Mouse (Mus musculus) CH12.LX (cell line): ENCODE measurements around the gene Afg1l. TPM values are rescaled to one million over a fixed set of nuclear protein-coding genes. Genes with fewer than 3 reads are reported as not detected.

Experiments used
- DNase-seq: peaks from one replicate; pipeline ENCODE4 v3.0.0-alpha.2; 2013; ENCODE audit errors: extremely low read depth
- H3K27ac ChIP-seq: 2 replicates; pipeline ENCODE4 v1.5.1; 2012; ENCODE audit warnings: low read depth, mild to moderate bottlenecking, control low read depth, moderate library complexity; ENCODE audit not compliant: insufficient read depth
- H3K27me3 ChIP-seq: replicated peaks from 2 replicates; pipeline ENCODE3; 2012; ENCODE audit warnings: inconsistent platforms
- H3K36me3 ChIP-seq, 2 experiments: replicated peaks in 1 of 2; 2 replicates each; pipeline versions ENCODE3 to v1.6.1; 2012; ENCODE audit warnings: inconsistent platforms in 1 of 2, low read length in 1 of 2, mild to moderate bottlenecking in 1 of 2, mixed read lengths in 1 of 2, moderate library complexity in 1 of 2; ENCODE audit not compliant: control insufficient read depth in 1 of 2, insufficient read depth in 1 of 2
- H3K4me1 ChIP-seq, 2 experiments: 2 replicates each; pipeline ENCODE4 v1.6.1; 2012; ENCODE audit warnings: inconsistent platforms in 1 of 2, moderate library complexity in 1 of 2; ENCODE audit not compliant: insufficient read depth in 2 of 2, control insufficient read depth in 1 of 2
- H3K4me2 ChIP-seq: 2 replicates; pipeline ENCODE4 v1.6.1; 2012; ENCODE audit warnings: low read depth, mild to moderate bottlenecking, control low read depth; ENCODE audit not compliant: poor library complexity, insufficient read depth, severe bottlenecking
- H3K4me3 ChIP-seq, 3 experiments: fragments of 150-350 bp in 1 of 3; sonication (generic) in 1 of 3; replicated peaks in 1 of 3; 2 replicates each; pipeline versions ENCODE3 to v1.5.1; 2011 to 2012; ENCODE audit warnings: low read depth in 2 of 3, low read length in 2 of 3, mild to moderate bottlenecking in 2 of 3, moderate library complexity in 2 of 3, control low read depth in 1 of 3, improper control_type of control experiment in 1 of 3, inconsistent platforms in 1 of 3, mixed read lengths in 1 of 3; ENCODE audit not compliant: poor library complexity in 1 of 3
- H3K79me2 ChIP-seq: replicated peaks from 2 replicates; pipeline ENCODE4 v1.6.1; 2012; ENCODE audit warnings: mild to moderate bottlenecking, moderate library complexity; ENCODE audit not compliant: control insufficient read depth, poor library complexity, insufficient read depth, severe bottlenecking; ENCODE audit errors: extremely low read depth
- H3K9ac ChIP-seq: 2 replicates; pipeline ENCODE4 v1.6.1; 2012; ENCODE audit warnings: low read depth, mild to moderate bottlenecking, control low read depth, moderate library complexity; ENCODE audit not compliant: insufficient read depth
- H3K9me3 ChIP-seq: replicated peaks from 2 replicates; pipeline ENCODE3; 2012; ENCODE audit warnings: low read length, inconsistent platforms, mixed read lengths
- CHD1 ChIP-seq: IDR thresholded peaks from 2 replicates; pipeline ENCODE4 v1.6.1; 2012; ENCODE audit warnings: low read depth, low read length, improper control_type of control experiment, inconsistent platforms
- ETS1 ChIP-seq: conservative IDR thresholded peaks from 2 replicates; pipeline ENCODE4 v1.6.1; 2012; ENCODE audit warnings: low read depth, mild to moderate bottlenecking, inconsistent platforms, low read length, improper control_type of control experiment, moderate library complexity
- HCFC1 ChIP-seq: IDR thresholded peaks from 2 replicates; pipeline ENCODE4 v1.6.1; 2012; ENCODE audit warnings: low read depth, mild to moderate bottlenecking, inconsistent platforms, low read length, improper control_type of control experiment
- JUN ChIP-seq: IDR thresholded peaks from 2 replicates; pipeline ENCODE4 v1.6.1; 2011; ENCODE audit warnings: low read depth, mild to moderate bottlenecking, low read length, improper control_type of control experiment, moderate library complexity; ENCODE audit not compliant: insufficient read depth
- MXI1 ChIP-seq: IDR thresholded peaks from 2 replicates; pipeline ENCODE4 v1.6.1; 2011; ENCODE audit warnings: mild to moderate bottlenecking, low read depth, low read length, improper control_type of control experiment
- NRF1 ChIP-seq: IDR thresholded peaks from 2 replicates; pipeline ENCODE4 v1.6.1; 2014; ENCODE audit warnings: low read depth, mild to moderate bottlenecking, inconsistent platforms, low read length, improper control_type of control experiment, moderate library complexity
- PAX5 ChIP-seq: IDR thresholded peaks from 2 replicates; pipeline ENCODE4 v1.6.1; 2012; ENCODE audit warnings: low read length, inconsistent platforms, mixed read lengths
- POLR2AphosphoS2 ChIP-seq: IDR thresholded peaks from 2 replicates; pipeline ENCODE4 v1.6.1; 2011; ENCODE audit warnings: low read depth, low read length, improper control_type of control experiment
- ZKSCAN1 ChIP-seq: IDR thresholded peaks from 2 replicates; pipeline ENCODE4 v1.6.1; 2012; ENCODE audit warnings: low read depth, inconsistent platforms, low read length, improper control_type of control experiment, borderline replicate concordance
- dilution Hi-C: fragments of 300-500 bp; cut with MboI; formaldehyde crosslinking; loops from 2 replicates; pipeline ENCODE4 v1.14.3; 2020; ENCODE audit warnings: low sequenced_read_pairs; ENCODE audit not compliant: extremely low pct_unique_long_range_greater_than_20kb, extremely low pct_ligation_motif_present
- in situ Hi-C: fragments of 300-500 bp; cut with MboI; formaldehyde crosslinking; loops from 3 replicates; pipeline ENCODE4 v1.14.3; 2019; ENCODE audit warnings: low sequenced_read_pairs, low pct_ligation_motif_present, low pct_unique_long_range_greater_than_20kb, mixed read lengths
- polyA plus RNA-seq: library from polyadenylated mRNA; unstranded; fragments of >175 nt; gene quantifications from 2 replicates; pipeline ENCODE4 v1.2.1, GENCODE M21; 2012; ENCODE audit warnings: low read depth; ENCODE audit not compliant: insufficient read length
- total RNA-seq, 2 experiments: library from RNA; depleted of rRNA; stranded (reverse); fragments of 300-350 nt in 1 of 2; fragments of >200 nt in 1 of 2; gene quantifications; 2 replicates each; pipeline ENCODE4 v1.2.3; 2012 to 2014

Afg1l gene
- total and polyA plus RNA-seq, 3 experiments = 3.1 to 6.9 (median 4.5) TPM

DNA sequence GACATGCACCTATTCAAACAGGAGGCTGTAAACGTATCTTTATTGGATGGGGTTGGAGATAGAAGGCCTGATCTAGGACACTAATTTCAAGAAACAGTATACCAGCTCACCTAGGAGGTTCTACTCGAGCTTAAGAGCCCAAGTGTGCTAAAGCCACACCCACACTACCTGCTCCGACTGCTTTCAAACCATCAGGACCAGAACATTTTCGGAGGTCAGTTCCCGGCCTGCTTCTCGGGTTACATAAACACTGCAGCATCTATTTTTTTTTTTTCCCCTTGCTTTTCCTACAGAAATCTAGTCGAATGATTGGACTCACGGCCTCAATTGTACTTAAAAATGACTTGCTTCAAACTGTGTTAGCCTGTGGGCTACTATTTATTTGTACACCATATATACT lies 214.7 kb downstream of the Afg1l start:
- no peak overlapping the region for H3K27ac ChIP-seq
- H3K36me3 ChIP-seq = peaks cover 28 to 88% of the 10 kb centered on the region in 2 experiments
- H3K4me1 ChIP-seq = peaks cover 2 to 14% of the 10 kb centered on the region in 2 experiments; a peak in 3 of 4 replicates
- in situ Hi-C loops (no loop called here), dilution Hi-C loops (no loop called here)
- no peak overlapping the region for H3K4me2 ChIP-seq
- DNase-seq = no peak
- no peak for TF ChIP-seq CHD1
- no peak for TF ChIP-seq HCFC1
- no peak for TF ChIP-seq MXI1
- TF ChIP-seq JUN = no peak
- no peak for TF ChIP-seq PAX5
- no peak for TF ChIP-seq ZKSCAN1
- TF ChIP-seq ETS1 = no peak
- no peak for TF ChIP-seq POLR2AphosphoS2
- no peak for TF ChIP-seq NRF1
- H3K27me3 ChIP-seq = no peaks in the 10 kb centered on the region
- peaks cover 11% of the 10 kb centered on the region for H3K79me2 ChIP-seq
- H3K9me3 ChIP-seq = no peaks in the 10 kb centered on the region
- no peak overlapping the region for H3K9ac ChIP-seq
- no peak overlapping the region for H3K4me3 ChIP-seq

Other genes with a start within 250 kb of the Afg1l start
- 13.0 and 18.2 TPM in 2 replicates for gene Foxo3, start 201.8 kb downstream of the Afg1l start, total RNA-seq (2012; rRNA removed)
- gene Foxo3, start 201.8 kb downstream of the Afg1l start, total RNA-seq (2014; rRNA removed) = 8.8 and 9.2 TPM in 2 replicates
- gene Foxo3, start 201.8 kb downstream of the Afg1l start, polyA plus RNA-seq = 10.7 and 12.6 TPM in 2 replicates
- gene Snx3, start 23.5 kb upstream of the Afg1l start, total RNA-seq (2012; rRNA removed) = 65.5 and 67.2 TPM in 2 replicates
- gene Snx3, start 23.5 kb upstream of the Afg1l start, total RNA-seq (2014; rRNA removed) = 103 and 115 TPM in 2 replicates
- gene Snx3, start 23.5 kb upstream of the Afg1l start, polyA plus RNA-seq = 165 and 187 TPM in 2 replicates
- gene Nr2e1, start 105.1 kb upstream of the Afg1l start, total RNA-seq (2012; rRNA removed) = not detected in 2 replicates
- gene Nr2e1, start 105.1 kb upstream of the Afg1l start, total RNA-seq (2014; rRNA removed) = not detected in 2 replicates
- gene Nr2e1, start 105.1 kb upstream of the Afg1l start, polyA plus RNA-seq = not detected in 2 replicates
- gene Ostm1, start 105.3 kb upstream of the Afg1l start, total RNA-seq (2012; rRNA removed) = 19.4 TPM in 2 replicates
- gene Ostm1, start 105.3 kb upstream of the Afg1l start, total RNA-seq (2014; rRNA removed) = 30.2 and 31.8 TPM in 2 replicates
- 17.3 and 19.4 TPM in 2 replicates for gene Ostm1, start 105.3 kb upstream of the Afg1l start, polyA plus RNA-seq